Mouse (Mus musculus) CH12.LX (cell line): Measurements from ENCODE around the gene Gm39566. TPM values are rescaled to one million over a fixed set of nuclear protein-coding genes. Genes with fewer than 3 reads are reported as not detected.

ENCODE experiments used
- DNase-seq: peaks from one replicate; pipeline ENCODE4 v3.0.0-alpha.2; 2013; ENCODE audit errors: extremely low read depth
- H3K27ac ChIP-seq: 2 replicates; pipeline ENCODE4 v1.5.1; 2012; ENCODE audit warnings: low read depth, mild to moderate bottlenecking, control low read depth, moderate library complexity; ENCODE audit not compliant: insufficient read depth
- H3K27me3 ChIP-seq: replicated peaks from 2 replicates; pipeline ENCODE3; 2012; ENCODE audit warnings: inconsistent platforms
- H3K36me3 ChIP-seq, 2 experiments: replicated peaks in 1 of 2; 2 replicates each; pipeline versions ENCODE3 to v1.6.1; 2012; ENCODE audit warnings: inconsistent platforms in 1 of 2, low read length in 1 of 2, mild to moderate bottlenecking in 1 of 2, mixed read lengths in 1 of 2, moderate library complexity in 1 of 2; ENCODE audit not compliant: control insufficient read depth in 1 of 2, insufficient read depth in 1 of 2
- H3K4me1 ChIP-seq, 2 experiments: 2 replicates each; pipeline ENCODE4 v1.6.1; 2012; ENCODE audit warnings: inconsistent platforms in 1 of 2, moderate library complexity in 1 of 2; ENCODE audit not compliant: insufficient read depth in 2 of 2, control insufficient read depth in 1 of 2
- H3K4me2 ChIP-seq: 2 replicates; pipeline ENCODE4 v1.6.1; 2012; ENCODE audit warnings: low read depth, mild to moderate bottlenecking, control low read depth; ENCODE audit not compliant: poor library complexity, insufficient read depth, severe bottlenecking
- H3K4me3 ChIP-seq, 3 experiments: fragments of 150-350 bp in 1 of 3; sonication (generic) in 1 of 3; replicated peaks in 1 of 3; 2 replicates each; pipeline versions ENCODE3 to v1.5.1; 2011 to 2012; ENCODE audit warnings: low read depth in 2 of 3, low read length in 2 of 3, mild to moderate bottlenecking in 2 of 3, moderate library complexity in 2 of 3, control low read depth in 1 of 3, improper control_type of control experiment in 1 of 3, inconsistent platforms in 1 of 3, mixed read lengths in 1 of 3; ENCODE audit not compliant: poor library complexity in 1 of 3
- H3K79me2 ChIP-seq: replicated peaks from 2 replicates; pipeline ENCODE4 v1.6.1; 2012; ENCODE audit warnings: mild to moderate bottlenecking, moderate library complexity; ENCODE audit not compliant: control insufficient read depth, poor library complexity, insufficient read depth, severe bottlenecking; ENCODE audit errors: extremely low read depth
- H3K9ac ChIP-seq: 2 replicates; pipeline ENCODE4 v1.6.1; 2012; ENCODE audit warnings: low read depth, mild to moderate bottlenecking, control low read depth, moderate library complexity; ENCODE audit not compliant: insufficient read depth
- H3K9me3 ChIP-seq: replicated peaks from 2 replicates; pipeline ENCODE3; 2012; ENCODE audit warnings: low read length, inconsistent platforms, mixed read lengths
- E2F4 ChIP-seq: IDR thresholded peaks from 2 replicates; pipeline ENCODE4 v1.6.1; 2011; ENCODE audit warnings: low read depth, low read length, improper control_type of control experiment; ENCODE audit not compliant: insufficient replicate concordance
- IRF4 ChIP-seq: IDR thresholded peaks from 2 replicates; pipeline ENCODE4 v1.6.1; 2014; ENCODE audit warnings: low read depth, mild to moderate bottlenecking, inconsistent platforms, low read length, improper control_type of control experiment
- JUND ChIP-seq: conservative IDR thresholded peaks from 2 replicates; pipeline ENCODE4 v1.6.1; 2011; ENCODE audit warnings: low read depth, low read length, improper control_type of control experiment
- KAT2A ChIP-seq: IDR thresholded peaks from 2 replicates; pipeline ENCODE4 v1.6.1; 2012; ENCODE audit warnings: low read length, improper control_type of control experiment, inconsistent platforms; ENCODE audit not compliant: insufficient replicate concordance
- MAFK ChIP-seq: IDR thresholded peaks from 2 replicates; pipeline ENCODE4 v1.6.1; 2011; ENCODE audit warnings: low read length, improper control_type of control experiment; ENCODE audit not compliant: insufficient replicate concordance
- MAX ChIP-seq: IDR thresholded peaks from 2 replicates; pipeline ENCODE4 v1.6.1; 2011; ENCODE audit warnings: low read length, improper control_type of control experiment
- MEF2A ChIP-seq: IDR thresholded peaks from 2 replicates; pipeline ENCODE4 v1.6.1; 2014; ENCODE audit warnings: low read depth, mild to moderate bottlenecking, inconsistent platforms, low read length, improper control_type of control experiment, borderline replicate concordance
- MXI1 ChIP-seq: IDR thresholded peaks from 2 replicates; pipeline ENCODE4 v1.6.1; 2011; ENCODE audit warnings: mild to moderate bottlenecking, low read depth, low read length, improper control_type of control experiment
- MYC ChIP-seq: IDR thresholded peaks from 2 replicates; pipeline ENCODE4 v1.6.1; 2011; ENCODE audit warnings: low read depth, mild to moderate bottlenecking, improper control_type of control experiment, low read length
- SIN3A ChIP-seq: IDR thresholded peaks from 2 replicates; pipeline ENCODE4 v1.6.1; 2012; ENCODE audit warnings: low read length, improper control_type of control experiment, inconsistent platforms
- SMC3 ChIP-seq: IDR thresholded peaks from 2 replicates; pipeline ENCODE4 v1.6.1; 2011; ENCODE audit warnings: low read depth, low read length, improper control_type of control experiment
- TBP ChIP-seq: conservative IDR thresholded peaks from 2 replicates; pipeline ENCODE4 v1.6.1; 2011; ENCODE audit warnings: low read depth, low read length, improper control_type of control experiment
- UBTF ChIP-seq: IDR thresholded peaks from 2 replicates; pipeline ENCODE4 v1.6.1; 2012; ENCODE audit warnings: low read depth, mild to moderate bottlenecking, inconsistent platforms, low read length, improper control_type of control experiment, moderate library complexity
- ZC3H11A ChIP-seq: IDR thresholded peaks from 2 replicates; pipeline ENCODE4 v1.6.1; 2012; ENCODE audit warnings: low read depth, mild to moderate bottlenecking, inconsistent platforms, low read length, improper control_type of control experiment
- ZMIZ1 ChIP-seq: IDR thresholded peaks from 2 replicates; pipeline ENCODE4 v1.6.1; 2012; ENCODE audit warnings: low read depth, mild to moderate bottlenecking, inconsistent platforms, low read length, improper control_type of control experiment
- ZNF384 ChIP-seq: IDR thresholded peaks from 2 replicates; pipeline ENCODE4 v1.6.1; 2012; ENCODE audit warnings: low read depth, low read length, improper control_type of control experiment, inconsistent platforms
- dilution Hi-C: fragments of 300-500 bp; cut with MboI; formaldehyde crosslinking; loops from 2 replicates; pipeline ENCODE4 v1.14.3; 2020; ENCODE audit warnings: low sequenced_read_pairs; ENCODE audit not compliant: extremely low pct_unique_long_range_greater_than_20kb, extremely low pct_ligation_motif_present
- in situ Hi-C: fragments of 300-500 bp; cut with MboI; formaldehyde crosslinking; loops from 3 replicates; pipeline ENCODE4 v1.14.3; 2019; ENCODE audit warnings: low sequenced_read_pairs, low pct_ligation_motif_present, low pct_unique_long_range_greater_than_20kb, mixed read lengths
- polyA plus RNA-seq: library from polyadenylated mRNA; unstranded; fragments of >175 nt; gene quantifications from 2 replicates; pipeline ENCODE4 v1.2.1, GENCODE M21; 2012; ENCODE audit warnings: low read depth; ENCODE audit not compliant: insufficient read length
- total RNA-seq, 2 experiments: library from RNA; depleted of rRNA; stranded (reverse); fragments of 300-350 nt in 1 of 2; fragments of >200 nt in 1 of 2; gene quantifications; 2 replicates each; pipeline ENCODE4 v1.2.3; 2012 to 2014

Gm39566 gene
- total and polyA plus RNA-seq, 3 experiments = not detected

- no peak for DNase-seq
- H3K9me3 ChIP-seq = no peaks in the 10 kb centered on the region
- no peak overlapping the region for H3K27ac ChIP-seq
- H3K9ac ChIP-seq = no peak overlapping the region
- no peaks in the 10 kb centered on the region for H3K79me2 ChIP-seq
- in situ Hi-C loops (no loop called here), dilution Hi-C loops (no loop called here)
- TF ChIP-seq E2F4 (no peak), MYC (no peak), UBTF (no peak), TBP (no peak), JUND (no peak), SIN3A (no peak), ZC3H11A (no peak), MXI1 (no peak), KAT2A (no peak), IRF4 (no peak), ZMIZ1 (no peak), MEF2A (no peak), MAX (no peak), SMC3 (no peak)
- no peaks in the 10 kb centered on the region for H3K27me3 ChIP-seq
- no peak overlapping the region for H3K4me2 ChIP-seq
- H3K4me3 ChIP-seq = no peak overlapping the region
- peaks cover 0 to 47% of the 10 kb centered on the region in 2 experiments for H3K36me3 ChIP-seq
- H3K4me1 ChIP-seq = peaks cover 5 to 24% of the 10 kb centered on the region in 2 experiments
Observed at GRCm38 (mm10) chr11:69848021-69848420, 32.9 kb upstream of the Gm39566 start.

- Histone ChIP-seq H3K36me3 (peaks cover 0 to 43% of the 10 kb centered on the region in 2 experiments), H3K27me3 (no peaks in the 10 kb centered on the region), H3K4me1 (peaks cover 5 to 28% of the 10 kb centered on the region in 2 experiments), H3K4me2 (peak overlapping the region; percentile 88), H3K9ac (peak overlapping the region; percentile 62), H3K9me3 (no peaks in the 10 kb centered on the region), H3K79me2 (no peaks in the 10 kb centered on the region), H3K4me3 (peak overlapping the region; percentile 61 to 72 (median 65)), H3K27ac (no peak overlapping the region)
- dilution Hi-C loops = no loop called here
- TF ChIP-seq MAFK = no peak
- peak; percentile 67 for TF ChIP-seq ZNF384
- DNase-seq = peak; percentile 34
- in situ Hi-C loops = no loop called here
Observed at GRCm38 (mm10) chr11:69846738-69847688, 31.9 kb upstream of the Gm39566 start.
